Mouse (Mus musculus): Measurements from ENCODE around the gene Ucn. TPM values are rescaled to one million over a fixed set of nuclear protein-coding genes. Genes with fewer than 3 reads are reported as not detected.

Ucn gene
- polyA plus RNA-seq, 1 experiment from 2014 or later: not detected

- H3K4me2 ChIP-seq: no peak overlapping the region
- H3K9ac ChIP-seq: no peak overlapping the region
- 92% methylated on average over 4 of the region's 4 CpGs for WGBS
- no peaks in the 10 kb centered on the region for H3K9me3 ChIP-seq
- H3K27ac ChIP-seq (replicated peaks): no peak overlapping the region
- ATAC-seq (ENCODE audit: low FRiP score, low read depth): no peak
- no peak overlapping the region for H3K4me3 ChIP-seq
- H3K4me1 ChIP-seq (replicated peaks): peaks cover 12% of the 10 kb centered on the region
- H3K36me3 ChIP-seq: no peaks in the 10 kb centered on the region
- H3K27me3 ChIP-seq: no peaks in the 10 kb centered on the region
Observed at GRCm38 (mm10) chr5:31149781-31150180, 11.2 kb upstream of the Ucn start.

- Histone ChIP-seq H3K4me2 (peak overlapping the region; percentile 61; the same call in 1 of the 2 replicates), H3K36me3 (peaks cover 9% of the 10 kb centered on the region; the same call in 1 of the 2 replicates), H3K27me3 (peaks cover 58% of the 10 kb centered on the region), H3K9me3 (no peaks in the 10 kb centered on the region), H3K9ac (no peak overlapping the region), H3K4me1 (replicated peaks) (peaks cover 25% of the 10 kb centered on the region), H3K27ac (replicated peaks) (no peak overlapping the region), H3K4me3 (peak overlapping the region; percentile 39; the same call in 1 of the 2 replicates)
- WGBS: 14% methylated on average over 9 of the region's 9 CpGs
- 0 out of 2 replicates have a peak, but pooled peaks have one; percentile 24 for ATAC-seq (ENCODE audit: low FRiP score, low read depth)
Observed at GRCm38 (mm10) chr5:31138968-31139425, 368 bp upstream of the Ucn start.

- H3K4me3 ChIP-seq: peak overlapping the region; percentile 39
- peak overlapping the region; percentile 17; the same call in 1 of the 2 replicates for H3K9ac ChIP-seq
- WGBS: 1% methylated on average over 13 of the region's 13 CpGs
- peaks cover 25% of the 10 kb centered on the region for H3K4me1 ChIP-seq (replicated peaks)
- H3K27me3 ChIP-seq: peaks cover 62% of the 10 kb centered on the region
- 0 out of 2 replicates have a peak, but pooled peaks cover 7% of the 10 kb centered on the region for H3K36me3 ChIP-seq
- no peaks in the 10 kb centered on the region for H3K9me3 ChIP-seq
- H3K27ac ChIP-seq (replicated peaks): no peak overlapping the region
- peak overlapping the region; percentile 61 for H3K4me2 ChIP-seq
- ATAC-seq (ENCODE audit: low FRiP score, low read depth): no peak
Observed at GRCm38 (mm10) chr5:31137658-31138057, 971 bp downstream of the Ucn start.

GRCm38 (mm10) chr5:31136730-31137424 is 1.8 kb downstream of the Ucn start:
- peaks cover 62% of the 10 kb centered on the region for H3K27me3 ChIP-seq
- no peak for ATAC-seq (ENCODE audit: low FRiP score, low read depth)
- 0 out of 2 replicates have a peak, but pooled peaks cover 7% of the 10 kb centered on the region for H3K36me3 ChIP-seq
- no peak overlapping the region for H3K9ac ChIP-seq
- H3K4me2 ChIP-seq: peak overlapping the region; percentile 61
- WGBS: 2% methylated on average over 33 of the region's 33 CpGs
- peaks cover 25% of the 10 kb centered on the region for H3K4me1 ChIP-seq (replicated peaks)
- peak overlapping the region; percentile 39 for H3K4me3 ChIP-seq
- H3K9me3 ChIP-seq: no peaks in the 10 kb centered on the region
- H3K27ac ChIP-seq (replicated peaks): no peak overlapping the region

GRCm38 (mm10) chr5:31126050-31126449 is 12.6 kb downstream of the Ucn start:
- Histone ChIP-seq H3K4me2 (no peak overlapping the region), H3K27me3 (no peaks in the 10 kb centered on the region), H3K9ac (no peak overlapping the region), H3K4me3 (no peak overlapping the region), H3K9me3 (no peaks in the 10 kb centered on the region), H3K27ac (replicated peaks) (no peak overlapping the region), H3K36me3 (no peaks in the 10 kb centered on the region), H3K4me1 (replicated peaks) (no peaks in the 10 kb centered on the region)
- 39% methylated on average over 5 of the region's 5 CpGs for WGBS
- no peak for ATAC-seq (ENCODE audit: low FRiP score, low read depth)

- H3K4me2 ChIP-seq: no peak overlapping the region
- 45% methylated on average over 2 of the region's 2 CpGs for WGBS
- H3K9ac ChIP-seq: no peak overlapping the region
- H3K27me3 ChIP-seq: no peaks in the 10 kb centered on the region
- no peaks in the 10 kb centered on the region for H3K9me3 ChIP-seq
- no peaks in the 10 kb centered on the region for H3K4me1 ChIP-seq (replicated peaks)
- H3K36me3 ChIP-seq: no peaks in the 10 kb centered on the region
- ATAC-seq (ENCODE audit: low FRiP score, low read depth): no peak
- H3K4me3 ChIP-seq: no peak overlapping the region
- no peak overlapping the region for H3K27ac ChIP-seq (replicated peaks)
Observed at GRCm38 (mm10) chr5:31123481-31123880, 15.1 kb downstream of the Ucn start.

- Histone ChIP-seq H3K4me2 (no peak overlapping the region), H3K9ac (no peak overlapping the region), H3K9me3 (no peaks in the 10 kb centered on the region), H3K27me3 (no peaks in the 10 kb centered on the region), H3K27ac (replicated peaks) (no peak overlapping the region), H3K4me1 (replicated peaks) (no peaks in the 10 kb centered on the region), H3K4me3 (no peak overlapping the region), H3K36me3 (no peaks in the 10 kb centered on the region)
- 87% methylated on average over 8 of the region's 8 CpGs for WGBS
- no peak for ATAC-seq (ENCODE audit: low FRiP score, low read depth)
Observed at GRCm38 (mm10) chr5:31121111-31121510, 17.5 kb downstream of the Ucn start.

- 31% methylated on average over 10 of the region's 10 CpGs for WGBS
- Histone ChIP-seq H3K4me2 (no peak overlapping the region), H3K9me3 (no peaks in the 10 kb centered on the region), H3K36me3 (no peaks in the 10 kb centered on the region), H3K4me3 (no peak overlapping the region), H3K27me3 (no peaks in the 10 kb centered on the region), H3K4me1 (replicated peaks) (no peaks in the 10 kb centered on the region), H3K9ac (no peak overlapping the region), H3K27ac (replicated peaks) (no peak overlapping the region)
- no peak for ATAC-seq (ENCODE audit: low FRiP score, low read depth)
Observed at GRCm38 (mm10) chr5:31116912-31117311, 21.7 kb downstream of the Ucn start.

GRCm38 (mm10) chr5:31116354-31116753 is 22.3 kb downstream of the Ucn start, which contains the start of gene Trim54:
TSS of gene Trim54 (plus strand) at chr5:31116712.
- Histone ChIP-seq H3K9ac (no peak within 1 kb of the TSS), H3K4me1 (replicated peaks) (no peaks in the 10 kb centered on the region), H3K9me3 (no peaks in the 10 kb centered on the region), H3K4me2 (no peak within 1 kb of the TSS), H3K36me3 (no peaks in the 10 kb centered on the region), H3K4me3 (no peak within 1 kb of the TSS), H3K27me3 (no peaks in the 10 kb centered on the region), H3K27ac (replicated peaks) (no peak within 1 kb of the TSS)
- no peak for ATAC-seq (ENCODE audit: low FRiP score, low read depth)
- 52% methylated on average over 3 of the region's 3 CpGs for WGBS

- Histone ChIP-seq H3K4me1 (replicated peaks) (no peaks in the 10 kb centered on the region), H3K27me3 (no peaks in the 10 kb centered on the region; the same call in 1 of the 2 replicates), H3K4me3 (no peak overlapping the region), H3K9me3 (no peaks in the 10 kb centered on the region), H3K9ac (no peak overlapping the region), H3K36me3 (no peaks in the 10 kb centered on the region), H3K27ac (replicated peaks) (no peak overlapping the region), H3K4me2 (no peak overlapping the region)
- no peak for ATAC-seq (ENCODE audit: low FRiP score, low read depth)
- WGBS: 34% methylated on average over 7 of the region's 7 CpGs
Observed at GRCm38 (mm10) chr5:31110781-31111180, 27.8 kb downstream of the Ucn start.

- H3K4me1 ChIP-seq (replicated peaks): no peaks in the 10 kb centered on the region
- H3K4me2 ChIP-seq: no peak within 1 kb of the TSS
- H3K4me3 ChIP-seq: no peak within 1 kb of the TSS
- 93% methylated on average over 18 of the region's 18 CpGs for WGBS
- H3K27ac ChIP-seq (replicated peaks): no peak within 1 kb of the TSS
- no peak for ATAC-seq (ENCODE audit: low FRiP score, low read depth)
- H3K27me3 ChIP-seq: no peaks in the 10 kb centered on the region; the same call in 1 of the 2 replicates
- H3K9ac ChIP-seq: no peak within 1 kb of the TSS
- no peaks in the 10 kb centered on the region for H3K9me3 ChIP-seq
- H3K36me3 ChIP-seq: no peaks in the 10 kb centered on the region
Observed at GRCm38 (mm10) chr5:31108000-31108490, 30.6 kb downstream of the Ucn start, which contains the start of gene Slc30a3. TSS of gene Slc30a3 (minus strand) at chr5:31108237.

- no peak for ATAC-seq (ENCODE audit: low FRiP score, low read depth)
- Histone ChIP-seq H3K9ac (no peak within 1 kb of the TSS), H3K9me3 (no peaks in the 10 kb centered on the region), H3K4me1 (replicated peaks) (no peaks in the 10 kb centered on the region), H3K36me3 (no peaks in the 10 kb centered on the region), H3K27me3 (no peaks in the 10 kb centered on the region; the same call in 1 of the 2 replicates), H3K4me3 (no peak within 1 kb of the TSS), H3K4me2 (no peak within 1 kb of the TSS), H3K27ac (replicated peaks) (no peak within 1 kb of the TSS)
- WGBS: 83% methylated on average over 9 of the region's 9 CpGs
Observed at GRCm38 (mm10) chr5:31105814-31106335, 32.8 kb downstream of the Ucn start, which contains the start of gene Dnajc5g. TSS of gene Dnajc5g (plus strand) at chr5:31106285.
